Mouse (Mus musculus) midbrain, embryonic 13.5 days (tissue): ENCODE measurements at regions not wholly inside any gene's neighbourhood (a gene's known extent, or its start where the extent isn't known, plus 50 kb on each side); places are given as distances from the start of the nearest gene placed in this dataset.
A peak's percentile ranks its signal among the peaks of the same experiment; 100 is the strongest.
"Not testable (repeated sequence)": the region's sequence is repeated elsewhere in the genome, so short reads cannot be mapped to it uniquely, and the experiment has no call there.

ENCODE experiments used
- ATAC-seq: fragments of 200-750 bp; cut with Nextera tagmentation; 2 replicates; pipeline ENCODE4 v1.8.0; 2017; ENCODE audit warnings: mild to moderate bottlenecking, moderate TSS enrichment, moderate library complexity
- H3K27ac ChIP-seq: fragments of 300-500 bp; sonication (generic); 2 replicates; pipeline ENCODE4 v1.5.1; 2015; ENCODE audit warnings: inconsistent platforms, mild to moderate bottlenecking, moderate library complexity
- H3K27me3 ChIP-seq: fragments of 300-500 bp; sonication (generic); 2 replicates; pipeline ENCODE4 v1.6.1; 2015; ENCODE audit warnings: mild to moderate bottlenecking, inconsistent platforms
- H3K36me3 ChIP-seq: fragments of 300-500 bp; sonication (generic); 2 replicates; pipeline ENCODE4 v1.6.1; 2015; ENCODE audit warnings: mild to moderate bottlenecking, inconsistent platforms
- H3K4me1 ChIP-seq: fragments of 300-500 bp; sonication (generic); replicated peaks from 2 replicates; pipeline ENCODE4 v1.6.1; 2015; ENCODE audit warnings: inconsistent platforms
- H3K4me2 ChIP-seq: fragments of 300-500 bp; sonication (generic); replicated peaks from 2 replicates; pipeline ENCODE4 v1.6.1; 2015; ENCODE audit warnings: moderate library complexity, mild to moderate bottlenecking, inconsistent platforms
- H3K4me3 ChIP-seq: fragments of 300-500 bp; sonication (generic); replicated peaks from 2 replicates; pipeline ENCODE4 v1.5.1; 2015; ENCODE audit warnings: mild to moderate bottlenecking, inconsistent platforms
- H3K9ac ChIP-seq: fragments of 300-500 bp; sonication (generic); replicated peaks from 2 replicates; pipeline ENCODE4 v1.6.1; 2015; ENCODE audit warnings: mild to moderate bottlenecking, inconsistent platforms
- H3K9me3 ChIP-seq: fragments of 300-500 bp; sonication (generic); 2 replicates; pipeline ENCODE4 v1.6.1; 2016; ENCODE audit warnings: mild to moderate bottlenecking, inconsistent platforms
- WGBS: fragments of 180-500 bp; shearing (Covaris S2); methylation state at CpG from one replicate; pipeline ENCODE4 v1.1.7; 2015; 5-methylcytosine and 5-hydroxymethylcytosine counted together

DNA sequence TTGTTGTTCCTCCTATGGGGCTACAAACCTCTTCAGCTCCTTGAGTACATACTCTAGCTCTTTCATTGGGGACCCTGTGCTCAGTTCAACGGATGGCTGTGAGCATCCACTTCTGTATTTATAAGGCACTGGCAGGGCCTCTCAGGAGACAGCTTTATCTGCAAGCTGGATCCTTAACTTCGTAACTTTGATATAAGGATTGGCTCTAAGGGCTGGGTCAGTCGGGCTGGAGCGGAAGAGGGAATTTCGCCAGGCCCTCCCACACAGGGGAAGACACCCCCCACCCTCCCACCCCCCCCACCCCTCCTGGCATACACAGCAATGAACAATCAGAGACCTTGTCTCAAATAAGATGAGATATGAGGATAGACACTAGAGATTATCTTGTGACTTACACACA lies 304.3 kb upstream of the Chordc1 start:
- no peak overlapping the region for H3K27ac ChIP-seq
- WGBS, result 84% methylated on average over 5 of the region's 5 CpGs
- ATAC-seq, result no peak
- H3K27me3 ChIP-seq, result no peaks in the 10 kb centered on the region
- no peaks in the 10 kb centered on the region for H3K9me3 ChIP-seq
- H3K4me2 ChIP-seq, result no peak overlapping the region
- H3K9ac ChIP-seq, result no peak overlapping the region
- no peaks in the 10 kb centered on the region for H3K4me1 ChIP-seq
- H3K4me3 ChIP-seq, result no peak overlapping the region
- no peaks in the 10 kb centered on the region for H3K36me3 ChIP-seq

- Histone ChIP-seq H3K27me3 (no peaks in the 10 kb centered on the region), H3K9ac (no peak overlapping the region), H3K4me2 (no peak overlapping the region), H3K27ac (no peak overlapping the region), H3K4me1 (no peaks in the 10 kb centered on the region), H3K4me3 (no peak overlapping the region), H3K9me3 (no peaks in the 10 kb centered on the region), H3K36me3 (no peaks in the 10 kb centered on the region)
- 49% methylated on average over 2 of the region's 2 CpGs for WGBS
- ATAC-seq, result 0 out of 2 replicates have a peak, but pooled peaks have one; percentile 60
Observed at GRCm38 (mm10) chr9:18002557-18002956, 289.4 kb upstream of the Chordc1 start.

DNA sequence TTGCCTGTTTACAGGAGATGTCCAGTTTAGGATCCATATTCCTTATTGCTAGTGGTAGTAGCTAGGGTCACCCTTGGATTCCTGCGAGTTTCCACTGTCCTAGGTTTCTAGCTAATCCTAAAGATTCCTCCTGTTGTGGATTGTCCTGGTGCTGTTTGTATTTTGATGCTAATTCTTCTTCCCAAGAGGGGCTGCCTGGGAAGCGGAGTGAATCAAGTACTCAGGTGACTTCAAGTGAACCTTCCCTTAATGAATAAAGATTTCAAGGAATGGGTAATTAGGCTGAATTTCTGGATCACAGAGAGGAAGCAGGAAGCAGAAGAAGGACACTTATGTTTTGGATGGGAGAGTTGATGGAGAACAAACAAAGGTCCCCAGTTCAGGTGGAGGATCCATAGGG lies 250.6 kb upstream of the Chordc1 start:
- H3K9ac ChIP-seq, result no peak overlapping the region
- no peaks in the 10 kb centered on the region for H3K4me1 ChIP-seq
- ATAC-seq, result no peak
- H3K9me3 ChIP-seq, result no peaks in the 10 kb centered on the region
- no peak overlapping the region for H3K4me2 ChIP-seq
- H3K36me3 ChIP-seq, result no peaks in the 10 kb centered on the region
- H3K4me3 ChIP-seq, result no peak overlapping the region
- H3K27me3 ChIP-seq, result no peaks in the 10 kb centered on the region
- WGBS, result 67% methylated on average over 2 of the region's 2 CpGs
- no peak overlapping the region for H3K27ac ChIP-seq

DNA sequence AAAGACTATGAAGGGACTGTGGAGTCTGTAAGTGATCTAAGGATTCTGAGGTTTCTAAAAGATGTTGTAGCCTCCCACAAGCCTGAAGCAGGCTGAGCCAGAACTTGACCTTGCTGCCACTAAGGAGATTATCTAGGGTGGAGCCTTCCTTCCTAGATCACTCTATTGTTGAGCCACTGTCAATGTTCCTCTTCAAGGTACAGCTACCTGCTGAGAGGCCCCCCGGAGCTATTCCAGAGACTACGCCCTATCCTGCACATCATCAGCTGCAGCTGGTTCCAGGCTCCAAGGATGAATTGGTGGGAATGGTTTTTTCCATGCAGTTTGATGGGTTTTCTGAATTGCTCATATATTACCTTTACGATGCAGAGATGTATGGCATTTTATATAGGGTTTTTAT lies 249.3 kb upstream of the Chordc1 start:
- not testable (repeated sequence) for H3K36me3 ChIP-seq, H3K27me3 ChIP-seq, H3K9ac ChIP-seq, H3K4me1 ChIP-seq, H3K4me2 ChIP-seq, H3K27ac ChIP-seq, H3K9me3 ChIP-seq, H3K4me3 ChIP-seq, ATAC-seq
- 90% methylated on average over 3 of the region's 3 CpGs for WGBS

GRCm38 (mm10) chr9:18076942-18077341 lies 215.0 kb upstream of the Chordc1 start:
- Histone ChIP-seq H3K27ac (no peak overlapping the region), H3K9ac (no peak overlapping the region), H3K36me3 (no peaks in the 10 kb centered on the region), H3K27me3 (no peaks in the 10 kb centered on the region), H3K4me1 (no peaks in the 10 kb centered on the region), H3K9me3 (no peaks in the 10 kb centered on the region), H3K4me2 (no peak overlapping the region), H3K4me3 (no peak overlapping the region)
- no peak for ATAC-seq

- H3K9ac ChIP-seq, H3K27me3 ChIP-seq, H3K4me2 ChIP-seq, H3K4me3 ChIP-seq, H3K36me3 ChIP-seq, ATAC-seq, H3K4me1 ChIP-seq, H3K9me3 ChIP-seq, H3K27ac ChIP-seq: not testable (repeated sequence)
- WGBS, result 88% methylated on average over 5 of the region's 5 CpGs
Observed at GRCm38 (mm10) chr9:18078446-18078845, 213.5 kb upstream of the Chordc1 start.

- not testable (repeated sequence) for H3K27me3 ChIP-seq, H3K4me1 ChIP-seq, H3K9ac ChIP-seq, H3K36me3 ChIP-seq, H3K4me3 ChIP-seq, H3K27ac ChIP-seq, H3K9me3 ChIP-seq, ATAC-seq, H3K4me2 ChIP-seq
- 88% methylated on average over 1 of the region's 1 CpGs for WGBS
Observed at GRCm38 (mm10) chr9:18079120-18079519, 212.8 kb upstream of the Chordc1 start.
